Mouse (Mus musculus) CD4-positive helper T cell, adult 2 months (primary cell): Measurements from ENCODE around the gene Zbtb9.
A peak's percentile ranks its signal among the peaks of the same experiment; 100 is the strongest.
"Not testable (repeated sequence)": the region's sequence is repeated elsewhere in the genome, so short reads cannot be mapped to it uniquely, and the experiment has no call there.

Experiments used
- DNase-seq: peaks from one replicate; pipeline ENCODE4 v3.0.0-alpha.2; 2012; ENCODE audit warnings: low read depth, missing footprints, low spot score

Zbtb9 gene

DNA sequence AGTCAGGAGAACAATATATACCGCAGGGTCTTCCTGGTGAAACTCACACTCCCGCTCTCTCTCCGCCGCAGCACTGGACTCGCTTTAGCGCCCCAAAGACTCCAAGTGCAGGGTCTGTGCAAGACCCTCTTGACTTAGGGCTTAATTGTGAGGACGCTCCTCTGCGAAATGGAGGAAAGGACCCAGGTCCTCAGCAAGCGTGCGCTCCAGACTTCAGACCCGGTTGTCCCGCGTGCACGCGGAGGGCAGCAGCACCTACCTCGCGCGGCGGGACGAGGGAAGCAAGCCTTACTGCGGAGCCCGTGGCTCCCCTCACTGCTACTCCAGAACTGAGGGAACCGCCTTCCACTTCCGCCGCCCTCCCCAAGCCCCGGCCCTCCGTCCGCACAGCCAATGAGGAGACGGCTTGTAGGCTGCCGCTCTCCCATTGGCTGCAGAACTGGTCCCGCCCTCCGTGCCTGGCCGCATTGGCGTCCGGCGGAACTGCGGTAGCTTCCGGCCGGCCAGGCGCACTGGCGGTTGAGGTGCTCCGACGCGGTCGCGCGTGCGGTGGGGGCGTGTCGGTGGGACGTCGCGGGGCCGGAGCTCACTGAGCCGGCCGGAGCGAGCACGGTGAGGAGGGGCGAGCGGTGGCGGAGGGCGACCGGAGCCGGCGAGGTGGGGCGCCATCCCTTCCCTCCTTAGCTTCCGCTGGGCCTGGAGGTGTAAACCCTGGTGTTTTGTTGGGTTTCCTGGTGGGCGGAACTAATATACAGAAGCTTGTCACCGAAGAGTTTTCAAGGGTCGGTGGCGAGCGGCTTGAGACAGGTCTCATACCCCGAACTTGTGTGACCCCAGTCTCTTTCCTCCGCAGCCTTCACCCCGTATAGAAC, at the start of gene Zbtb9:
Zbtb9 (plus strand) TSS at position 465 of the 872 bp plus-strand sequence.
- peak; percentile 97 for DNase-seq

DNA sequence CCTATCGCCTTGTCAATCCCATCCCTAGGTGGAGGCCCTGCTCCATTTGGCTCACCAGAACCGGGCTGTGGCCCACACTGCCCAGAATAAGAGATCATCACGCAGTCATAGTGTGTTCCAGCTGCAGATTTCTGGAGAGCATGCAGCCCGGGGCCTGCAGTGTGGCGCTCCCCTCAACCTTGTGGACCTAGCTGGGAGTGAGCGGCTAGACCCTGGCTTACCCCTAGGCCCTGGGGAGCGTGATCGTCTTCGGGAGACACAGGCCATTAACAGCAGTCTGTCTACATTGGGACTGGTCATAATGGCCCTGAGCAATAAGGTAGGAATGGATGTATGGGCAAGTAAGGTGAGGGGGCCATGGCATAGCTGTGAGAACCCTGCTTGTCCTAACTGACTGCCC, 47.6 kb upstream of the Zbtb9 start:
- not testable (repeated sequence) for DNase-seq

DNA sequence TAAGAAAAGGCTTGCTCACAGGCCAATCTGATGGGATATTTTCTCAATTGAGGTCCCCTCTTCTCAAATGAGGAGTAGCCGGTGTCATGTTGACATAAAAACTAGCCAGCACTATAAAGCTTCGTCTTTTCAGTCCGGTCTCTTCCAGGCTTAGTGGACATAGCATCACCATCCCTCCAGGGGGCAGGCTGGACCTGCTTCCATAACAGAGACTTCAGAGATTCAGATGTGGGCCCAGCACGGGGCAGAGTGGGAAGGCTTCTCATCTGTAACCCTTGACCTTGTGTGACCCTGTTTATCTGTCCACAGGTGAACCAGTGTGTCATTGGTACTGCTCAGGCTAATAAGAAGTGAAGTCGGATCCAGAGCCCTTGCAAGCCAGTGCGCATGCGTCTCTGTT, 41.2 kb upstream of the Zbtb9 start:
- peak; percentile 21 for DNase-seq

DNA sequence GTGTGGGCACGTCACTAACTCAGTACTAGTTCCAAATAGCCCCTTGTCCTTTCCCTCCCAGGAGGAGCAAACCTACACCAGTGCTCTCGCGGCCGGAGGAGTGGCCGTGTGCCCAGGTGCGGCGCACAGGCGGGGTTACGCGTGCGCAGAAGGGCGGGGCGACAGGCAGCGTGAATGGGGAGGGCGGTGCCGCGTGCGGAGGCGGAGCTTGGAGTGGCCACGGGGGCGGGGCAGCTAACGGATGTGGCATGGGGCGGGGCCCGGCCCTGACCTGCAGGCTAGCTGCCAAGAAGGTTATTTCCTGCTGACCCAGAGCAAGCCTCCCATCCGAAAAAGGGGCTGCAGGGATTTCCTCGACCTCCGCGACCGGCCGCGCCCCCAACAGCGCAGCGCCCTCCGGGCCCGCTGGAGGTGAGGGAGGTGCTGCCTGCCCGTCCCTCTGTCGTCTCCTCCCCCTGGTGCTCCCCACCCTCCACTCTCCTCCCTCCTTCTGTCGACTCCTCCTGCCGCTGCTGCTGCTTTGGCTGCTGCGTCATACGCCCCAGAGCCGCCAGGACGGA, 40.0 kb upstream of the Zbtb9 start, which contains the start of gene Phf1:
Phf1 (plus strand) TSS at position 214 of the 560 bp plus-strand sequence.
- DNase-seq = peak; percentile 95

DNA sequence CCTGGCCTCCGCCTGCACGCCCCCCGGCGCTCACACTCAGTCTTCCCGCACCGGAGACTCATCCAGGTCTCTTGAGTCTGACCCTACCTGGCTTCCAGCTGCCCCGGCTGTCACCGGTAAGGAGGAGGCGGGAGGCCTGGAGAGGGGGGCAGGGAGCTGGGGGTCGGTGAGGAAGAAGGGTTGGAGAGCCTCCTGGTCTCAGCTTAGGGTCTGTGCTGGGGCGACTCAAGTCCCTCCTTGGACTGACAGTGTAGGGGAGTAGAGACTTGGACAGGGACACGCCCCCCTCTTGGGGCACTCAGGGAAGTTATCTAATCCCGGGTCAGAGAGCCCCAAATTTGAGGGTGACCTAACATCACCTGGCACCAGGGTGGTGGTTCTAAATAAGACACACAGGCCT, 39.5 kb upstream of the Zbtb9 start:
- no peak for DNase-seq

DNA sequence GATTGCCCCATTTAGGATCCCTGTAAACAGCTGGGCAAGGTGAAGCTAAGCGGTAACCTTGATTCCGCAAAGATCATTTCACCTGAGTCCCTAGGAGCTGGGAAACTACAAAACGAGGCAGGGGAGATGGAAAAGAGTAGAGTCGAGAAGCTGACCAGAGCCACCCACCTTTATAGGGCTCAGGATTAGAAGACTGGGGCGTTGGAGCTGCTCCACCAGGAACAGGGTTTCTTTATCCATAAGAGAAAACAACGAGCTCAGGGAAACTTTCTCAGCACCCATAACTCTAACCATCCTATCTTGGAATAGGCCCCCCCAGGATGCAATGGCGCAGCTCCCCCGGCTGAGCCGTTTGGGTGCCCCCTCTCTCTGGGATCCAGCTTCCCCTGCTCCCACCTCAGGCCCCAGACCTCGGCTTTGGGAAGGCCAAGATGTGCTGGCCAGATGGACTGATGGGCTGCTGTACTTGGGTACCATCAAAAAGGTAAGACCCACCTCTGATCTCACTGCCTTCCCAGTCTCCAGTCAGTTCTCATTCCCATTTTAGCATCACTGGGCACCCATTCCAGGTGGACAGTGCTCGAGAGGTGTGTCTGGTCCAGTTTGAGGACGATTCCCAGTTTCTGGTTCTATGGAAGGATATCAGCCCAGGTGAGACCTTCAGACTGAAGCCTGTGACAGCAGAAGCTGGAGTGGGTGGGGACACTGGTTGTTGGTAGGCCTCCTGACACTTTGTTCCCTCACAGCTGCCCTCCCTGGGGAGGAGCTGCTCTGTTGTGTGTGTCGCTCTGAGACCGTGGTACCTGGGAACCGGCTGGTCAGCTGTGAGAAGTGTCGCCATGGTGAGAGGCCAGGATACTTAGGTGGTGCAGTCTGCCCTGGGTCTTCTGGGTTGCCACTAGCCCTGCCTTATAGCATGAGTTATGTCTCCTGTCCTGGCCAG, 38.8 kb upstream of the Zbtb9 start:
- DNase-seq = no peak

DNA sequence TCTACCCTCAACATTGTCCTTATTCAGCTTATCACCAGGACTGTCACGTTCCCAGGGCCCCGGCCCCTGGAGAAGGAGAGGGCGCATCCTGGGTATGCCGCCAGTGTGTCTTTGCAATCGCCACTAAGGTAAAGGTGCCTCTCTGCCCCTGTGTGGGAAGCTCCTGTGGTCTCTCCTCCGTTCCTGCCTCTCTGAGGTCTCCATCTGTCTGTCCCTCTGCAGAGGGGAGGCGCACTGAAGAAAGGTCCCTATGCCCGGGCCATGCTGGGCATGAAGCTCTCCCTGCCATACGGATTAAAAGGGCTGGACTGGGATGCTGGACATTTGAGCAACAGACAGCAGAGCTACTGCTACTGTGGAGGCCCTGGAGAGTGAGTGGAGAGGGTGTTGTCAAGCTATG, 37.9 kb upstream of the Zbtb9 start:
- DNase-seq = no peak

DNA sequence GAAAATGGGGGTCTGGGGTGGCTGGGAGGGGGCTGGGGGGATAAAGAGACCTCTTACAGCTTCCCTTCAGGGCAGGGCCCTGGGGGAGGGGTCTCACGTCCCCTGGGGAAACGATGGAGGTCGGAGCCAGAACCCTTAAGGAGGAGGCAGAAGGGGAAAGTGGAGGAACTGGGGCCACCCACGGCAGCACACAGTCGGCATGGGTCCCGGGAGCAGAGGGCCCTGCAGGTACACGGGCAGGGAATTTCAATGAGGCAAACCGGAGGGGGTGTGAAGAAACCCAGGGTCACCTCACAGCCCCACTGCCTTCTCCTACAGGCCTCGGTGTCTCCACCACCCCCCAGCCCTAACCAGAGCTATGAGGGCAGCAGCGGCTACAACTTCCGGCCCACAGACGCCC, 36.5 kb upstream of the Zbtb9 start:
- DNase-seq = no peak

DNA sequence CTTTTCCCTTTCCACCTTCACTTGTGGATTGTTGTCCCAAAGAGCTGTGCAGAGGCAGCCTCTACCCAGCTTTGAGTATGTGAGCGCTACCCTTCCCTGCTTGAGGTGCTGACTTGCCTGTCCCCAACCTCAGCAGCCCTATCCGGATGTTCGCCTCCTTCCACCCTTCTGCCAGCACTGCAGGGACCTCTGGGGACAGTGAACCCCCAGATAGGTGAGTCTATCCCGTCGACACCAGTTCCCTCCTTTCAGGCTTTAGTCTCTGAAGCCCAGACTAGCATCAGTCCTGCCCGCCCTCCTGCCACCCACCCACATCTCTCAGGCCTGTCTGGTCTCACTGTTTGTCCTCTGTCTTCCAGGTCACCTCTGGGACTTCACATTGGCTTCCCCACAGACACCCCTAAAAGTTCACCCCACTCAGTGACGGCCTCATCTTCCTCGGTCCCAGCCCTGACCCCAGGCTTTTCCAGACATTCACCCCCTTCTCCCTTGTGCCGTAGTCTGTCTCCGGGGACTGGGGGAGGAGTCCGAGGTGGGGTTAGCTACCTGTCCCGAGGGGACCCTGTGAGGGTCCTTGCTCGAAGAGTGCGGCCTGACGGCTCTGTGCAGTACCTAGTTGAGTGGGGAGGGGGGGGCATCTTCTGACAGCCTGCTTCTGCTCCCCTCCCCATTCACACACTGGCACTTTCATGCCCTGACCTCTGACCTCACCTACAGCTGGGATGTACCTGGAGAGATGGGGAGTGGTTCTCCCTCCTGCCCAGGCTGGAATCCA, 35.9 kb upstream of the Zbtb9 start:
- DNase-seq = no peak

DNA sequence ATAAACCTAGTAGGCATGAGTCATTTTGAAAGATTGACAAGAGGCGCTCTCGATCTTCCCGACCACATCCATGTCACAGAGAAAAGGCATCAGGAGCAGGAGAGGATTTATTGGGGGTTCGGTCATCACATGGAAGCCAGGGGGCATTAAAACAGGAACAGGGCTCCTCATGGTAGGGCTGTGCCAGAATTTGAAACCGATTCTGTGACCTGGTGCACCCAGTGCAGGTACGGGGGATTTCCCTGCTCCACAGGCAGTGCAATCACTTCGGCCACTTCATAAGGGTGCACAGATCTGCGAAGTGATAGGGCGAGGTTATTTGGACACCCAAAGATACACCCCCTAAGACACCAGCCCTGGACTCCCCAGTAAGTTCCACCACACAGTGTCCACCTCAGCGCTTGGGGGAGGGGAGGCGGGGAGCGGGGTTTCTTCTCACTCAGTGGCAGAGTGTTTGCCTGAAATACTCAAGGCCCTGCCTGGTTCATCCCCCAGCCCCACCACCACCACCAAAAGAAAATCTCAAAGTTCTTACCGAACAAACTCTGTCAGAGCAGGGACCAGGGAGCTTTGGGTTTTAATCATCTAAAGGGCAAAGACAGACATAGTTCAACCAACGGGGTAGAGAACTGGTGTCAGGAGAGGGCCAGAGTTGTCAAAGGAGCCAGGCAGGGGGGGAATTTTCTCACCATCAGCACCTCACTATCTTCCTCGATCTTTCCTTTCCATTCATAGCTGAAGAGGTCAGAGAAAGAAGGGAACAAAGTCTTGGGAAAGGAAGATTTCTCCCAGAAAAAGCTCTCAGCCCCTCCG, 34.9 kb upstream of the Zbtb9 start:
- no peak for DNase-seq

DNA sequence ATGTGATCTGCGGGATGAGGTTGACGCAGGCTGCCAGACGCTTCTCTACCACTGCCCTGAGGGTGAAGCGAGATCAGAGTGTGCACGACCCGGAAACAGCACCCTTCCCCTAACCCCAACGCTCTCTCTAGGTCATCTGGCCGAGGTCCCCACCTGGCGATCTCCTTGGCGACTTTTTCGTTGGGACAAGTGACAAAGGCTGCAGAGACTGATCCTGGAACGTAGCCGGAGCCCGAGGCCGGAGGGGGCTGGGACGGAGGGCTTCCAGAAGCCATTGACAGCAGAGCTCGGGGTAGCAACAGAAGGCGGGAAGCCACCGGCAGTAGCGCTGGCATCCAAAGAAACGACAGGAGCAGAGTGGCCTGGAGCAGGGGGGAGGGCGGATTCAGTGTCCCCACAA, 34.2 kb upstream of the Zbtb9 start:
- no peak for DNase-seq

DNA sequence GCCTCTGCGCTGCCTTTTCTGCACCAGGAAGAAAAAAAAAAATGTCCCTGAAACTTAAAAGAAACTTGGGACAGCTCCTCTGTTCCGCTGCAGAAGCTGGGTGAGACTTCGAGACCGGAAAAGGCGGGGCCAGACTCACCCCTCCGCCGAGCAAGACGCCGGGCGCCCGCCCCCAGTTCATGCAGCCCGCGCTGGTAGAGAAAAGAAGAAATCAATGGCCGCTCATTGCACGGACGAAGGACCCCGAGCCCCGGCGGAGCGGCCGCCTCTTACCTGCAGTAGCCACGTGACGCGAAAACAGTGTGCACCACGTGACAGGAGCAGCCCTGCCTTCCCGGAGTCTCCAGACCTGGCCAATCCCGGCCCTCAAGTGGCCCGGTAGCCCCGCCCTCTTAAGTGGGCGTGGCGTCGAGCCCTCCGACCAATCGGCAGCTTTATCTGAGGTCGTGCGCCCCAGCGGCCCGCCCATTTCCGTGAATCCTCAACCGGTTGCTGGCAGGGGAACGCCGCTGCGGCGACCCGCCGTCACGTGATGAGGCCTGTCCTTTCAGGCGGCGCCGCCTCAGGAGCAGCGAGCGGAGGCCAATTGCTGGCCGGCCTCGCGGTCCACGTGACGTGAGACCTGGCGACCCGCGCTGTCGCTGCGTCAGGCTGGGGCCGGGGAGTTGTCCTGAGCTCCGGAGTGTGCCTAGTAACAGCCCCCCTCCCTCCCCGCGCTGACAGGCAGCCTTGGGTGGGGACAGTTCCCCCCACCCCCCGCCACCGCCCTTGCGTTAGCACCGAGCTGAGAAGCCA, 33.6 kb upstream of the Zbtb9 start, which contains the start of gene Cuta:
Cuta (minus strand) TSS at position 392 of the 795 bp plus-strand sequence.
- peak; percentile 100 for DNase-seq

DNA sequence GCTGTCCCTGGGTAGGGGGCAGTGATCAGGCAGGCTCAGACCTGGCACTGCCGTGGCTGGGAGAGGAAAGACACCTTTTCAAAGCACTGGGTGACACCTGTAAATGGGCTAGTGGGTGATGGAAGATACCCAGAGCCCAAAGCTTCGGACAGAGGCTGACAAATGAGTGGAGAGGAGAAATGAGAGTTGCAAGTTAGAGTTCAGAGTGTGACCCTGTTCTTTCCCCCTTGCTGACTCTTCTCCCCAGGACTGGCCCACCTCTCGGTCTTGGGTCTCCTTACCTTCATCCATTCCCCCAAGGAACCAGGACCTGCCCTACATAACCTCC, 33.0 kb upstream of the Zbtb9 start:
- DNase-seq = no peak

DNA sequence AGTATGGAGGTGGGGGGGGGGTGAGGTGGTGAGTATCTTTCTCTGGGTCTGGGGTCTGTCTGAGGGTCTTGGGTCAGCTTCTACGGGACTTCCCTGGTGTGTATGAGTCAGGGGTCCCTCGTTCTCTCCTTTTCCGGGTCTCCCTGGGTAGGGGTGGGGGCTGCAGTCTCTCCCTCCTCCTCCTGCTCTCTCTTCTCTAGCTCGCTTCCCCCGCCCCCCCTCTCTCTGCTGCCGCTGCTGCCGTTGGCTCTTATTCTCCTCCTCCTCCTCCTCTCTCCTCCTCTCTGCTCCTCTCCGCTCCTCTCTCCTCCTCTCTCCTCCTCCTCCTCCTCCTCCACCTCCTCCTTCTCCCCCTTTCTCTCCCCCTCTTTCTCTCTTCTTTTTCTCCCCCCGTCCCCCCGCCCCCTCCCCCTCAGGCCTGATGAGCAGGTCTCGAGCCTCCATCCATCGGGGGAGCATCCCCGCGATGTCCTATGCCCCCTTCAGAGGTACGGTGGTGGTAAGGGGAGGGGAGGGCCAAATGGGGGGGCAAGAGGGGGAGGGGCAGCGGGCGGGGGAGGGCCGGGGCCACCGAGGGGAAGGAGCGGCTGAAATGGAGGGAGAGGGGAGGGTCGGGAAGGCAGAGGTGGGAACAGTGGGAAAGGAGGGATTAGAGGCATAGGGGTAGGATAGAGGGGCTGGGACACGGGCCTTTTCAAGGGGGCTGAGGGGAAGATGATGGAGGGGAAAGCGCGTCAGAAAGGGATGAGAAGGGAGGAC, 31.8 kb upstream of the Zbtb9 start, which contains the start of gene Syngap1:
Syngap1 (plus strand) TSS at position 223 of the 759 bp plus-strand sequence.
- DNase-seq = no peak

DNA sequence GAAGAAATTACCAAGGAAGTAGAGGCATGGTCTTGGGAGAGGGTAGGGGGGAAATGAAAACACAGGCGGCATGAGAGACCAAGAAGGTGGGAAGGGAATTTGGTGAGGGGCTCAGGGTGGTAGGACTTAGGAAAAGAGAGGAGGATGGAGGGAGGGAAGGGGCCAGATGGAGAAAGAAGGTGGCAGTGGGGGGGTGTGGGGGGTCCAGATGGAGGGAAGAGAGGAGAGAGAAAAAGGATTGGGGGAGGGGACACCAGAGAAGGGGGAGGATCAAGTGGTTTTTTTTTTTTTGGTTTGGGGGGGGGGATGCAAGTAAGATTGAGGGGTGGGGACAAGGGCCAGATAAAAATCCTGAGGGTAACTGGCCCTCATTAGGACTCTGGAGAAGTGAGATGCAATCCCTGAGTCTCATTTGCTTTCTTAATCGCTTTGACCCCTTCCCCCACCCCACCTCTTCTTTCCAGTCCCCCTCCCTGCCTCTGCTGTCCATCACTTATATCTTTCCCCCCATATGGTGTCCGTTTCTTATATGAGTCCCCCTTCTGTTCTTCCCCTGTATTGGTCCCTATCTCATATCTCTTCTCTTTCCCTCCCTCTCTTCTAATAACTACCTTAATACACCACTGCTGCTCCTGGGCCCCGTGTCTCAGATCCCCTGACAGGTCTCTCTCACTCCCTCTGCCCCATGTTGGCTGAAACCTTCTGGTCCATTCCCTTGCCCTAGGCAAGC, 31.0 kb upstream of the Zbtb9 start:
- no peak for DNase-seq

DNA sequence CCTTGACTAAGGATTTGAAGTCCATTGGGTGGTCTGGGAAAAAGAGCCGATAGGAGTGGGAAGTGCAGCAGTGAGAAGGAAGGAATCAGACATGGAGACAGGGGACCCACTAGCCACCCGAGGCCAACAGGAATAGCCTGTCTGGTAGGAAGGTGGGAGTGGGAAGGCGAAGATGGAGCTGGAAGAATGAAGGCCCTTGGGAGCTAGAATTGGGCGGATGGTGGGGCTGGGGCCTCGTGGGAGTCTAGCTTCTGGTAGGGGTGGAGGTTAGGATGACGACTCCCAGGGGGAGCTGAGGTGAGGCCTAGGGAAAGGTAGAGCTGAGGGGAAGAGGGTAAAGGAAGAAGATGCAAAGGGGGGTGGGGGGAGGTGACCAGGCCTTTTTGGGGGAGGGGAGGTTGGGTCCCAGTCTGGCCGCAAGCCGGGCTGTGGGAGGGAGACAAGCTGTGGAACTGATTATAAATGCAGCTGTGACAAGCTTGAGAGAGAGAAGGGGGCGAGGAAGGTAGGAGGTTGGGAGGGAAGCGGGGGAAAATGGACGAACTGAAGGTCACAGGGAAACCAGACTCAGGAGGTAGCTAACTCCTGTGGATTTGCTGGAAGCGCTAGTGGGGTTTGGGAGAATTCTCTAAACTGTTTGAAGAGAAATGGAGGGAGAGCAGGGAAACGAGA, 27.0 kb upstream of the Zbtb9 start:
- no peak for DNase-seq

DNA sequence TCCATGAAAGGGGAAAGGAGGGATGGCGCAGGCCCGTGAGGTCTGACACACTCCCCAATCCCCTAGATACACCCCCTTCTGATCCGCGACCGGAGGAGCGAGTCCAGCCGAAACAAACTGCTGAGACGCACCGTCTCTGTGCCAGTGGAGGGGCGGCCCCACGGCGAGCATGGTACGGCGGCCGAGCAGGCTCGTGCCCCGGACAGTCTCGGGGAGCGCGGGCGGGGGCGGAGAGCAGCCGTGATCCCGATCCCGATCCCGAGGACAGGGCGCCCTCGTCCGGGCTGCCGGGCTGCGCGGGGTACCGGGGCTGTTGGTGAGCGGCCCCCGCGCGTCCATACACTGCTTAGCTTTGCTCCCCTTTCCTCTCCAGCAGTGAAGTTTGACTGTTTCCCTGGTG, 26.4 kb upstream of the Zbtb9 start:
- peak; percentile 14 for DNase-seq
